Mouse (Mus musculus) spleen, postnatal 36 days (tissue): Measurements from ENCODE around the gene Gprc5b.
A peak's percentile ranks its signal among the peaks of the same experiment; 100 is the strongest.

Experiments
- DNase-seq, 2 experiments: peaks; one replicate each; pipeline ENCODE4 v3.0.0; 2022; ENCODE audit warnings: low spot score in 2 of 2, mixed read lengths in 1 of 2

Gene Gprc5b

DNA sequence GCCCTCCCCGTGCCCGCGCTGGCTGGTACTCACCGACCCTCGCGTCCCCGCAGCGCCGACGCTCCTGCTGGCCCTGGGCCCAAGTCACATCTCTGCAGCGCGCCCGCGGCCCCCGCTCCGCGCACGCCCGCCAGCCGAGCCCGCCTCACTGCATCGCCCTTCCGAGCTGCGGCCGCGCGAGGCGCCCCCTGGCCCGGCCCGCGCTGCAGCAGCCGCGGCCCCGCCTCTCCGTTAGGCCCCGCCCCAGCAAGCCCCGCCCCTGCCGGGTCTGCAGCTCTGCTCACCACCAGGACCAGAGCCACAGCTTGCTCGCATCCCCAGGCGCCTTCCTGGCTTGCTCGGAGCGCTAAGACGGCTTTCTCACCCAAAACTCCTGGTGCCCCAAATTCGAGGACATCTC is at the start of gene Gprc5b:
Gene Gprc5b (minus strand): TSS at position 205 of the 400 bp plus-strand sequence.
- DNase-seq: peak; percentile 79 to 84

DNA sequence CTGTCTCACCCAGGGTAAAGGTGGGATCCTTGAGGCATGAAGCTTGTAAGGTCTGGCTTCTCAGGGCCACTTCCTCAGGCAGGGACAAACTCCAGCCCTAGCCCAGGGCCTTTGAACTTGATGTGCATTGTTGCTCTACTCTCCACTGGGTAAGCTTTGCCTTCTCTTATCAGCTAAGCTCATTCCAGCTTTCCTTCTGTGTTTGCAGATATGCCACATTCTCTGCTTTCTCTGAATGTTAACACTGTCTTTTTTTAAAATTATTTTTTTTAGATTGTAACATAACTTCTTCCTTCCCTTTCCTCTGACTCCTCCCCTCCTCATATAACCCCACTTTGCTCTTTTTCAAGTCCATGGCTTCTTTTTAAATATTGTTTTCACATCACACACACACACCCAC is 46.5 kb upstream of the Gprc5b start:
- no peak for DNase-seq

DNA sequence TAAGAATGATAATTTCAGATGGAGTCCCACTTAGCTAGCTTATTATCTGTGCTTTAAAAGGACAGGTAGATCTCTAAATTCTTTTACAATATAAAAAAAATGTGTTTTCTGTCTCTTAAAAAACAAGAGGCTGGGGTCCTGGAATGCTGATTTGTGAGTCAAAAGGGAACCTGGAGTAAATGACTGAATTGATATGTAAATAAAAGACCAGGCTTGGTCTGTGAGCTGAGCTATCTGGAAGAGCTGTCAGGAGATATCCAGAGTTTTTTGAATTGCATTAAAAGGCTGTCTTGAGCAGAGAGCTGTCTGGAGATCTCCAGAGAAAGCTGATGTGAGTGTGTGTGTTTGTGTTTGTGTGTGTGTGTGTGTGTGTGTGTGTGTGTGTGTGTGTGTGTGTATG is 42.6 kb upstream of the Gprc5b start:
- DNase-seq: no peak

DNA sequence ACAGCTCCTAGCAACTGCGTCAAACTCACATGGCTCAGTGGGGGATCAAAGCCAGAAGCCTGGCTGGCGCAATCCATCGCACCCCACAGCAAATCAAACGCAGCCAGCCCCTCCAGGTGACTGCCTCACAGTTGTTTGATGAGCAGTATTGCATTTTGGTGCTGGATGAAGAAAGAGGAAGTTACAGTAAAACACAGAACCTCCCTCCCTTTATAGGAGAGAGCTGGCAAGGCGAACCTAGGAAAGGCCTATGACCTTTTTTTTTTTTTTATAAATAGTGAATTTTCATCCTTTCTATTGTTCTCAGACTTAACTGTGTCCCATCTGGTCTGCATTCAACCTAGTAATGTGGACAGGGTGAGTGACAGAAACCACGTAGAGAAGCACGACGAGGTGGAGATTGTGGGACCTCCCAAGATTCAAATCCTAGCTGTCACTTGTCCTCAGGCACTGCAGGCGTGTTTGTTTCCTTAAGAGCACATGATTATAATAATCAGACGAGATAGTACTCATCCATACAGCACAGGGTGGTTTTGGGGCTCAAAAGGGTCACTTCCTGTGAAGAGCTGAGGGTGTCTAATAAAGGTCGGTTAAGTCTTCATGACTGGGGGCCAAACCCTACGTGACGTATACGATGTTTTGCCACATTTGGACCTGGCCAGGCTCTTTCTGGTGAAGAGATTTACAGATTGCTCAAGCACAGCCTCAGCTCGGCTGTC is 39.4 kb upstream of the Gprc5b start:
- DNase-seq: no peak

DNA sequence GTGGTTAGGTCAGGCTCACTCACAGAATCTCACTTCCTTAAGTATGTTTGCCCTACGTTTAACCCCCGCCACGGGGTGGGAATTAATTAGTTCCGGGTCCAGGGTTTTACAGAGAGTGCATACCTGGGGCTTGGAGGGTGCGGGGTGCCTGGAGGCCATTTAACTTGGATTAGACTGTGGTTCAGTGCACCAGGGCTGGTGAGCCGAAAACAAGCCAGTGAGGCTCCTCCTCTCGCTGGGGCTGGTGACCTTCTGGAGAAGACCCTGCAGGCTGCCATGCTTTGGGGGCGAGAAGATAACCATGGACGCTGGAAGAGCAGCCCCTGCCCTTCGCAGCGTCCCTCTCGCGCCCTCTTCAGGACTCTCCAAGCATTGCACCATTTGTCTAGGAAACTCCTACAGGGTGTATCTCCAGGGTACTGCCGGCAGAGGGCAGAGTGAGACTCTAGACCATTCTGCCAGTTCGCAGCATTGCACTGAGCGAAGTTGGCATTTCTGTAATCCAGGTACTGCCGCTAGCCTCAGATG is 28.4 kb upstream of the Gprc5b start:
- DNase-seq: peak in 1 of 2 experiments; percentile 11

DNA sequence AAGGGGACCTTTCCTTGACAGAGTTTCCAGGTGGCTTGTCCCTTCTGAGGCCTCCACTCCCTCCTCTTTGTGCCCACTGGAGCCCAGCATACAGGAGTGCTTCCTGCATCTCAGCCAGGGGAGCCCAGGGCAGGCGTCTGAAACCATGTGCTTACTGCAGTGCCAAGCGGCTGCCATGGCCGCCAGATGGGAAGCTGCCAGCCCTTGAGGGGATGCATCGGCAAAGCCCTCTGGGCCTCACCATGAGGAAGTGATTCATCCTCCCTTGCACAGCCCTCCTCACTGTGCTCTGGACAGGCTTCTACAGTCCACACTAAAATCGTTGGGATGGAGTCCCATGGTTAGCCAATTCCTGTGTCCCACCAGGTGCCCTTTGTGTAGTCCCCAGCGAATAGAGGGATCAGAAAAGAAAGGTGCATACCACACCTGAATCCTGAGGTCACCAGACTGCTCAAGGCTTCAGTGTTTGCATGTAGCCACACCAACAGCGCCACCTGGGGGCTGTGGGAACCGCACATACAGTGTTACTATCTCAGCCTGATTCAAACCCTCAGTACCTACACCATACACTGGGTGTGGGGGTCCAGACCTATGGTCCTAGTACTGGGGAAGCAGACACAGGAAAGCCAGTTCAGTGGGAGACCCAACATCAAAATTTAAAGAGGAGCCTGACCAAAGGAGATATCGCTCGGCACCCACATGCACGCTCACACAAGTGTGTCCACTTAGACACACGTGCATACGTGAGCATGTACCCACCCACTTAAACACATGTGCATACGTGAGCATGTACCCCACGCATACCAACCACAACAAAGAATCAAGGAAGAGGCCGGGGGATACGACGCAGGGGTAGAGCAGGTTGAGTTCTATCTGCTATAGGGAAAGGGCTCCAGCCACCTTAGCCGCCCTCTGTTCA is 27.5 kb upstream of the Gprc5b start:
- no peak for DNase-seq

DNA sequence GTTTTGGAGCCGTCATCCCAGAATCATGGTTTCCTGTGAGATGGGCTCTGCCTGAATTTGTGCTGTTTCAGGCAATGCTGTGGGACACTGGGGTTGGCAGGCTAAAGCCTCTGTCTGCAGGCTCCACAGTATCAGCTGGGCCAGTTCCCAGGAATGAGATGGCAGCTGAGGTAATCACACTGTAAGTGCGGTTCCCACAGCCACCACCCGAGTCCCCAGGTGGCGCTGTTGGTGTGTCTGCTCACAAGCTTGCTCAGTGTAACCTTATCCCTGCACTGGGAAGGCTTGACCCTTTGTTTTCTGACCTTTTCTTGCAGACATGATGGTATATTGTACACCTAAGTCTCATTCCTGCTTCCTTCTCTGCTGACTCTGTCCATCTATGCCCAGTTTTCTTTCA is 24.5 kb upstream of the Gprc5b start:
- DNase-seq: no peak

DNA sequence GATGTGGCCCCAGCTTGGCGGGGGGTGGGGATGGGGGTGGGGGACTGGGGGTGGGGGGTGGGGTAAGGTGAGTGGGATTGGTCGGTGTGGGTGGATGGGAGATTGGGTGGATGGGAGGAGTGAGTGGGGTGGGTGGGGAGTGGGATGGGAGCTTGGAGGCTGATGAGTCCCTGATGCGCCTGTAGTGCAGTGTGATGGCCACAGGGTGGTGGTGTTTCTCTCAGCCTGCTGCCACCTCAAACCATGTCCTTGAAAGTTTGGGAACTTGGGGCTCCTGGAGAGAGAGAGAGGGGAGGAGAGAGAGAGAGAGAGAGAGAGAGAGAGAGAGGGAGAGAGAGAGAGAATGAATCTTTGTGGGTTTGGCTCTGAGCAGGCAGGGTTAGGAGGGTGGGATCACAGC is 20.7 kb upstream of the Gprc5b start:
- DNase-seq: no peak

DNA sequence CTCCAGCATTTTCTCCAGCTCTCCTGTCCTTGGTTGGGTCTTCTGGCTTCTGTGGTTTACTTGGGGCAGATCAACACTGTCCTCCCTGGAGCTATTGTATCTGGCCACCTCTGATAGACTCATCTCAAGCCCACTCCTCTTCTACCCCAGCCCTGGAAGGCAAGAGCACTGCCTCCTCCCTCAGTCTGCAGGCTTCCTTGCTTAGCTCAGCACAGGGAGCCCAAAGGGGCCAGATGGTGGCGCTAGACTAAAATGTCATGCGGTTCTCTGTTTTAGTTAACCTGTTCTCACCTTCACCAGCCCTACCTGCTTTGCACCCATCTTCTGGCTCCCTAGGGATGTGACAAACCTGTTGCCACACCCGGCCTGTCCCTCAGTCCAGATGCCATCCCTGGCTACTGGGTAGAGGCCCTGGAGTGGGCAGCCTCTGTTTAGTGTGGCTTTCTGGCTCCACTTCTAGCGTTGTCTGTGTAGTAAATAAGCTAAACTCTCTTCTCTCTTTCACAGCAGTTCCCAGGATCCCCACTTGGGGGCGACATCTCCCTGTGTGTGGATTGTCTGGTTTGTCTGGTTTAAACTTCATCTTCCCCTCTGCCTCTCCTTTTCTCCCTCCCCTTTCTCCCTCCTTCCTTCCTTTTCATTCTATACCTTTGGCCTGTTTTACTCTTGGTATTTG is 16.0 kb upstream of the Gprc5b start:
- peak; percentile 3 to 16 for DNase-seq

DNA sequence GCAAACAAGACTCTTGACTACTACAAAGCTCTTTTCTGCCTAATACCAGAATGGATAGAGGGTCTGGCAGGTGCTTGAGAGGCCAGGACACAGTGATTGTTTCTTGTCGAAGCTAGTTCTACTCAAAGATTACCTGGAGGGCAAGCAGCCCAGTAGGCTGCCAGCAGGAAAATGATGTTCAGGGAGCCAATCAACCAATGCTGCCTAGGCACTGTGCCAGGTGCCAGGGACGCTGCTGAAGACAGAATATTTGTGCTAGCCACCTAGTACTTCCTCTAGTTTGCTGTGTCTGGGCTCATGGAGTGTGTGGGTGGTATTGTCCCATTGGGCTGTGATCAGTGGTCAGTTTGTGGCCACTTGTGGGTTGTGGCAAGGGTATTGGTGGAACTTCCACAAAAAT is 7.5 kb upstream of the Gprc5b start:
- no peak for DNase-seq

DNA sequence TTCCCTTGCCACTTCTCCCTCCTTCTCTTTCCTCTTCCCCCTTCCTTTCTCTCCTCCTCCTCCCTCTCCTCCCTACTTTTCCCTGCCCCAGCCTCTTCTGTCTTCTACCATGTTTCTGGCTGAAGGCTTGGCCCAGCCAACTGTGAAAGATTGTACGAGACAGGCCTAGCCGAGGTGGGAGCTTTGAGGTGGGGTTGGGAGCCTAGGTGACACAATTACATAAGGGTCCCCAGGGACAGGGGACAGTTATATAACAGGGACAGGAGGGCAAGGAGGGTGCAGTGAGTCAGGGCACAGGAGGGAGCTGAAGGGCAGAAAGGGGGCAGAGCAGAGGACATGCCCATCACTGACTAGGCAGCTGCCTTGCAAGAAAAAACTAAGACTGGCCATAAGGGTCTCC is 7.0 kb upstream of the Gprc5b start:
- DNase-seq: no peak

DNA sequence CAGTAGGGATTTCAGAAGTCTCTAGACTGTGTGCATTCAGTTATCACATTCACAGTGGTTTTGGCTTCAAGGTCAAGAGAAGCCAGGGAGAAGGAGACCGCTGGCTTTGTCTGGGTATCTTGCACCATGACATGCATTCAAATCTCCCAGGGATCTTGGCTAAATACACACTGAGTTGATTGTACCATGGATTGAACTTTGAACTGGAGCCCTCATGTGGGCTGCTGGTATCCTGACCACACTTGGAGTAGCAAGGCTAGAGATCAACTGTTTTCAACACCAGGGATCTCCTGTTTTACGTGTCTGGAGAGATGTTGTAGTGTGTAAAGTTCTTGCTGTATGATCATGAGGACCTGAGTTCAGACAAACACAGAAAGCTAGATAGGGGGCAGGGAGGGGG is 4.8 kb upstream of the Gprc5b start:
- no peak for DNase-seq

DNA sequence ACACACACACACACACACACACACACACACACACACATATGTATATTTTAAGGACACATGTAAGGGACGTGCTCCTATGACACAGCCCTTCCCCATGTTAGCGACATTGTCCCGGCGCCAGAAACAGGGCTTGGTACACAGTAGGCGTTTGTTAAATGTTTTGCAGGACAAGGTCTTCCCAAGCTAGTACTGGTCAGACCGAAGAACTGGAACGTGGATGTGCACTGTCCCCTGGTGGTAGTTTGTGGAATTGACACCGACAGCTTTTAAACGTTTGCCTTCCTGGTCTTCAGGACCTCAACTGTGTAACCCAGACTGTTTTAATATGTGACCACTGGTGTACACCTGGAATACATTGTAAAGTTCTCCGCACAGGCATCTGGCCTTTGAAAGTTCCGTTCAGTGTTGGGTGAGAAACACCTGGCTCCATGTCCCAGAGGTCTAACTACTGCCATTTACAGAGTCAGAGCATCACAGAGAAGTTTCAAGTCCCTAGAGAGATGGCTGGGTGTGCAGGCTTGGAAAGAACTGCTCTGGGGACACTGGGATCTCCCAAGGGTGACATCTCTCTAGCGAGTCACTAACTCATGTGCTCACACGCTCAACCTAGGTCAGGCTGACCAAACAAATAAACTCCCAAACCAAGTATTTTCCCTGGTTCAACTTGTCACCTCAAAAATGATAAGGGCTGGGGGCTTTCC is 1.3 kb upstream of the Gprc5b start:
- DNase-seq: peak; percentile 58 to 64

DNA sequence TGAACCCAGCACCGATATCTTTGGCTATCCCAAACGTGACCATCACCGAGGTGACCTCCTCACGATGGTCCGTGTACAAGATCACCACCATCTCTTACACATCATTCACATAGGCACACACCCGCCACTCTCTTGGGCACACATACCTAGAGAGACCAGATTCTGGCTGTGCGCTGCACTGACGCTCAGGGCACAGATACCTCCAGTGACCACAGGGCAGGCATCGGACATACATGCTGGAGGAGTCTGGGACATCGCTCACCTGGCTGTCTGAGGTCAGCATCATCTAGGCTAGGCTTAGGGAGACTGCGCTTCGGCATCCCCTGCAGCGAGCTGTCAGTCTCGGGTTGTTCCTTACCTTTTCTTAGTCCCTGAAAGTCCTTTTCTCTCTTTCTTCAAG is 660 bp upstream of the Gprc5b start:
- no peak for DNase-seq

DNA sequence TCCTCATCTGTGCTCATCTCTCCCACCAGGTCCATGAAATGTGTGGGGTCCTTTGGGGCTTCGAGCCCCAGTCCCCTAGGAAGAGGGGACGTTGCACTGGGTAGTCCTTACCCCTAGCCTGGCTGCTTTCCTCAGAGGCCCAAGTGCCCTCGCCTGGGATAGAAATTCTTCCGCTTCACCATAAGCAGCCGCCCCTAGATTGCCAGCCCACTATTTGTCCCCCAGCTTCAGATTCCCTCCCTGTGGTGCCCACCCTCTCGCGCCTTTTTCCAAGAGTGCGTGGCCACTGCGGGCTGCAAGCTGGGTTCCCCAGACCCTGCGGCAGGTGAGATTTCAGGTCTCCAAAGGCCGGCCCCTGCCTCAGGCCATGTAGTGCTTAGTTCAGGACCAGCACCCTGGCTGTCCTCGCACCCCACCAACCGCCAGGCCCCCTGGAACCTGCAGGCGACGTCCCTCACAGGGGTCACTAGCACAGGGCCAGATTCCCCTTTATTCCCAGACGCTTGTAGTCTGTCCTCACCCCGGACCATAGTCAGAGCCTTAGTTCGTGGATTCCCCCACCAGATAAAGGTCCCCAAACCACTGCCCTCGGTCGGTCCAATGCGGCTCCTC is 674 bp downstream of the Gprc5b start:
- DNase-seq: no peak

DNA sequence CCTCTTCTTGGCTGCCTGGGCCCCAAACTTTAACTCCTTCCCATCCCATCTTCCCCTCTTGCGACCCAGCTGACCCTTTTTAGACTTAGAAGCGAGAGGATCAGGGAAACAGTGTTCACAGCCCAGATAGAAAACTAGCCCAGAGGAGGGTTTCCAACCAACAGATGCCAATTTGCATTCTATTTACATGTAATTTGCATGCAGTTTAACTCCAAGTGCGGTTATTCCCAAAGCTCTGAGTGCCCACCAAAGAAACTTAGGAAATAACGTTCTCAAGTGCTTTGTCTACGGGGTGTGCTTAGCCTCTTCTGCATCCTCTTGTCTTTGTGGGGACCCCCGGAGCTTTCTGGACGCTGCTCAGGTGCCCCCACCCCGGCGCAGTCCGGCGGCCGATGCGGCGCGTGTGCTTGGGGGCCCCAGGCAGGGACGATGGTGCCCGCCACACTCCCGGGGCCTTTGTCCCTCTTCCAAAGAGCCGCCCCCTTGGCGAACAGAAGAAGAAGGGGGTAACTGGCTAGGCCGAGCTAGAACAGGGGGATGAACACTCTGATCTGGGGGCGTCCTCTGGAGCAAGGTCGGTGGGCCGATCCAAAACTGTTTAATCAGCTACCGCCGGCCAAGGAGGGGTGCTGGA is 1.3 kb downstream of the Gprc5b start:
- no peak for DNase-seq

DNA sequence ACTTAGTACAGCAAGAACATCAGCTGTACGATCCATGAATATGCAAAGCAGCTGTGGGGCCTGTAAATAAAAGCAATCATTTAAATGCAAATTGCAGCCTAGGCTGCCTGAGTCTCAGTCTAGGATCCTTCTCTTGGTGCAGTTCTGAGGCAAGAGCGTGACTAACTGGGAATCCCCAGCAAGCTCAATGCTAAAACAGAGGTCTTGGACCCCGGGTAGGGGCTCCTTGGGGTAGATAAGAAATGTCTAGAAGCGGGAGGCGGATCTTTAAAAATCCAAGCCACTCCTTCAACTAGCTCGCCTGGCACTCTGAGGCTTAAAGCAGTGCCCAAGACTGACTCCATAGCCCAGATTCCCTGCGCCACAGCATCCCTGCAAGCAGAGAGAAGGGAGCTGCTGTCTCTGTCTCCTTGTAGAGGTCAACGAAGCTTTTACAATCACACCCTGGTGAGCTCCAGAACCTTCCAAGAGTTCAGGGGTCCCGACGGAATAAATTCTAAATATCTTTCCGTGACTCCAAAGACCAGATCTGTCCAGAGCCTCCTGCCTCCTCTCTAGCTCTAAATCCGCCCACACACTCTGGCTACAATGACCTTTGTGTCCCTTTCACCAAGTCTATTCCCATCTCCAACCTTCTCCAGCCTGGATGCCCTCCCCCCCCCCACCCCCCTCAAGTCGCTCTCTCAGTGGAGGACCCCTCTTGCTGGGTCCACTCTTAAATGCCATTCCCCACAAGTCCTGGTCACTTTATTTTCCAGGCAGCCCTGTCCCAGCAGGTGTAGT is 2.2 kb downstream of the Gprc5b start:
- DNase-seq: no peak

DNA sequence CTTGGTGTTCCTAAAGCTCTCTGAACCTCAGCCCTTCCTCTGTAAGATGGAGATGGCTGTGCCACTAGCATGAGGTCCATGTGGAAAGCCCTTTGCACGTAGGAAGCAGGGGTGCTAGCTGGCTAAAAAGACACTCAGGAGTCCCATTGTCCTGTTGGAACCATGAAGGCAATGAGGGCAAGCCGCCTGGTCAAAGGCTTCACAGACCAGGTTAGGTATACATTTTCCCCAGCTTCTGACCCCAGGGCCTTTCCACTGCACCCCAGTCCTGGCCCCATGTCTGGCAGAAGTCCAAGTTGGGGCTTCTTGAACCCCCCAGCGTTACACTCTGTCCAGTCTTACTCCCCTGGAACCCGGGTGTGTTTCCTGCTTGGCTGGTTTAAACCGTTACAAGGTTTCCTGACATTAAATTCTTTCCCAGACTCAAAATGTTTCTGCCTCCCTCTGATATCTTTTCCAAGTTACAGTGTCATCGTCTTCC is 2.9 kb downstream of the Gprc5b start:
- no peak for DNase-seq

DNA sequence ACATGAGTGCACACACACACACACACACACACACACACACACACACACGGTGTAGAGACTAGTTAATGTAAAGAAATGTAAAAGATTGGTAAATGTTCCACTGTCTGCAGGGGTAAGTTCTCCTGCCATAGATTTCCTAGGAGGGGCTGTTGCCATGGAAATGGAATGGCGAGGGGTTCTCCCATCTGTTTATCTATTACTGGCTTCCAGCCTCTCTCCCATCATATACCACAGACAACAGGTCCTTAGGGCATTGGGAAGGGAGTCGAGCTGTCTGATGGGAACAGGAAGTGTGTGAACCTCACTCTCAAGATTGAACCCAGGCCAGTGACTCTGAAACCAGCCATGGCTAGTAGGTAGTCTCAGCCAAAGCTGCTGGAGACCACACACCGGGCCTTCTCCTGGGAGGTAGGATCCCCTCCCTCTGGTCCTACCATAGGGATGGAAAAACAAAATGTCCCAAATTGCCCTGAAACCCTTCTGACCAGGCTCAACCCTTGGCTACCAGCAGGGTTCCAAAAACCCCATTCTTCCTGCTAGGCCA is 3.6 kb downstream of the Gprc5b start:
- DNase-seq: no peak
